Mouse (Mus musculus) ovary, postnatal 10 days (tissue): ENCODE results near the gene Brsk1.

Source experiments
- DNase-seq: peaks from one replicate; pipeline ENCODE4 v3.0.0; 2022; ENCODE audit warnings: low spot score

Gene Brsk1

DNA sequence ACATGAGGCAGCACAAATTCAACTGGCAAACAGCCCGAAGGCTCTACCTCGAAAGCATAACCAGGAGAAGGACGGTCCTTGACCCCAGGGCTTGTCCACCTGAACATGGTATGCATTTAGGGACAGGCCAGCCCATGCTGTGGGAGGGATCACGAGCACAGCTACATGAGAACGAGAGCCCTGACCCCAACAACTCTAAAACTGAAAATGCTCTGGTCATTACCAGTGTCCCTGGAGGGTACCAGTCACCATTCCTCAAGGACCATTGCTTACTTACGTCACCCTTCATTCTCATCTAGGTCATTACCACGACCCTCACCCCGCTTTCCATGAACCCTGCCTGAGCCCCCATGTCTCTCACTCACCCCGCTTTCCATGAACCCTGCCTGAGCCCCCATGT is 21.2 kb upstream of the Brsk1 start:
- DNase-seq = no peak

- no peak for DNase-seq
Measured at GRCm38 (mm10) chr7:4670655-4671255, 19.6 kb upstream of the Brsk1 start.

- DNase-seq = no peak
Measured at GRCm38 (mm10) chr7:4671956-4672355, 18.4 kb upstream of the Brsk1 start.

GRCm38 (mm10) chr7:4674114-4674731 is 16.2 kb upstream of the Brsk1 start:
- no peak for DNase-seq

- no peak for DNase-seq
Measured at GRCm38 (mm10) chr7:4675200-4675599, 15.2 kb upstream of the Brsk1 start.

DNA sequence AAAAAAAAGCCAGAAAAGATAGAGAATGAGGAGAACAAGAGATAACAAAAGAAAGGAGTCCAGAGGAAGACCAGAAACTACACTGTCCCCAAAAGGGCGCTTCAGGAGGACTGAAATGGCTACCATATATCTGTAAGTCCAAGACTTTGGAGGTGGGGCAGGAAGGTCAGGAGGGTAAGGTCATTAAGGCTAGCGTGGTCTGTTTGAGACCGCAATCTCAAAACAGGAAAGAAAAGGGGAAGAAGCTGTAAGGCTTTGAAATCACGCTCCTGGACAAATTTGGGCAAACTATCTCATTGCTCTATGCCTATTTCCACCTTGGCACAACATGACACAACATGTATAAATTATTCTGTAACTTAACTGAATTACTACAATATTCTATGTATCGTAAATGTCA is 7.1 kb upstream of the Brsk1 start:
- DNase-seq = no peak

GRCm38 (mm10) chr7:4684203-4684602 is 6.2 kb upstream of the Brsk1 start:
- no peak for DNase-seq

DNA sequence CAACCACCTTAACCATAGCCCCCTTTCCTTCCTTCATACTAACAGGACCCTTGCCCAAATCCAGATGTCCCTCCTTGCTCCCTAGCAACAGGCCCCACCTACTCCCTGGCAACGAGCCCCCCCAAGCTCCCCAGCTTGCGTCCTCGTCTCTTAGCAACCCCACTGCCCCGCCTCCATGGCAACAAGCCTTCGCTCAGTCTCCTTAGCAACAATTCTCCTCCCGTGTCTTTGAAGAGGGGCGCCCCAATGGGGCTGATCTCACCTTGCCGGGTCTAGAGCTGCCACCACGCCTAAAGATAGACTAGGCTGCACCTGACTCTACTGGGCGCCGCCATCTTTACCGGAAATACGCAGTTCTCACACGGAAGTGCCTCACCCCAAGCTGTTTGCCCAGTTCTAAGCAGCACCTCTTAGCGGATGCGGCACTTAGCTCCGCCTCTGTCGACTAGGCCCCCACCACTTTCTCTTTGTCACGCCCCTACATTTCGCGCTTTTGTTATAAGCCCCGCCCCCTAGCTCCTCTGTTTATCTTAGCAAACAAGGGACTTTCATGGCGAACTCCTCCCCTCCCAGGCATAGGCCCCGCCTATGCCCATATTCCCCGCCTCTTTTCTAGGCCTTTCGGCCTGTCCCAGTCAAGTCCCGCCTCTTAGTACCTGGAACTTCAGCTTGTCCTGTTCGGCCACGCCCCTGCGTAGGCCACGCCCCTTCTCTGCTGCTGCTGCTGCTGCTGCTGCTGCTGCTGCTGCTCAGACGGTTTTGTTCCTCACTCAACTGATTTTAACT is 5.6 kb upstream of the Brsk1 start, which contains the start of gene Hspbp1:
Hspbp1 (minus strand) TSS at position 437 of the 786 bp plus-strand sequence.
- peak; percentile 75 for DNase-seq

- DNase-seq = no peak
Measured at GRCm38 (mm10) chr7:4690951-4691653, 698 bp downstream of the Brsk1 start.

- DNase-seq = no peak
Measured at GRCm38 (mm10) chr7:4693004-4693403, 2.6 kb downstream of the Brsk1 start.

DNA sequence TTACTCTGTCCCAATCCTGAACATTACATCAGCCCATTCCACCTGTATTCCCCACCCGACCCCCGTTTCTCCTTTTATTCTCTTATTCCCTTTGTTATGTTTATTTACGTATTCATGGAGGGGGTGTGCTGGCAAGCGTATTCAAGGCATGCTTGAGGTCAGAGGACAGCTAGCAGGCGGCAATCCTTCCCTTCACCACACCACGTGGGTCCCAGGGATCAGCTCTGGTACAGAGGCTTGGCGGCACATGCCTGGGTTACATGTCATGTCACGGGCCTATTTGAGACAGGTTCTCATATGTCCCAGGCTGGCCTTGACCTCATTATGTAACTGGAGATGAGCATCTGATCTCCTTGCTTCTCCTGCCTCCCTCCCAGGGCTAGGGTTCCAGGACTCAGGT is 11.9 kb downstream of the Brsk1 start:
- DNase-seq = no peak

DNA sequence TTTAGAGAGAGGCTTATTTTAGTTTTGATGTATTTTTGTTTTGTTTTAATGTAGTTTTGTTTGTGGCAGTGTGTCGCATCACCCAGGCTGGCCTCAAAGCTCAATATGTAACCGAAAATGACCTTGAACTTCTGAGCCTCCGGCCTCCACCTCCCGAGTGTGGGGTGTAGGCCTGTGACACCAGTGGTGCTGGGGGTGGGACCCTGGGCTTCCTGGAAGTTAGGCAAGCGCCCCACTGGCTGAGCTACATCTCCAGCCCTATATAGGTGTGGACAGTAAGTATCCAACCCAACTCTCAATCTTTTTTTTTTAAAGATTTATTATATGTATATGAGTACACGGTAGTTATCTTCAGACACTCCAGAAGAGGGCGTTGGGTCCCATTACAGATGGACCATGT is 12.8 kb downstream of the Brsk1 start:
- DNase-seq = no peak

GRCm38 (mm10) chr7:4705098-4705497 is 14.7 kb downstream of the Brsk1 start:
- no peak for DNase-seq

GRCm38 (mm10) chr7:4712594-4712993 is 22.2 kb downstream of the Brsk1 start:
- DNase-seq = no peak

DNA sequence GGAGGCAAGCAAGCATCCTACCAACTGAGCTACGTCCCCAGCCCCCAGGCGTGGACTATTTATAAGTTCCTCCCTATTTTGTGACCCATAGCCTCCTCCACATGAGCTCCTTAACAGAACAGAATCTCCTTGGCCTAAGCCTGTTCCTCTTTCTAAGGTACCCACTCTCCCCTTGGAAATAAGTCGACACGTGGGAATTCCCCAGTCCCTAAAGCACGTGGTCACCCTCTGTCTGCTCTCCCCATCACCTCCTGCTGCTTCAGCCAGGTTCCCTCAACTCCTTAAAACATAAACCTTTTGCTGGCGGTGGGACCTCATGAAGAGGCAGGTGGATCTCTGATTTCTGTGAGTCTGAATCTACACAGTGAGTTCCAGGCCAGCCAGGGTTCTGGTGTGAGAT is 26.6 kb downstream of the Brsk1 start:
- no peak for DNase-seq

GRCm38 (mm10) chr7:4719276-4719675 is 28.9 kb downstream of the Brsk1 start:
- DNase-seq = no peak

DNA sequence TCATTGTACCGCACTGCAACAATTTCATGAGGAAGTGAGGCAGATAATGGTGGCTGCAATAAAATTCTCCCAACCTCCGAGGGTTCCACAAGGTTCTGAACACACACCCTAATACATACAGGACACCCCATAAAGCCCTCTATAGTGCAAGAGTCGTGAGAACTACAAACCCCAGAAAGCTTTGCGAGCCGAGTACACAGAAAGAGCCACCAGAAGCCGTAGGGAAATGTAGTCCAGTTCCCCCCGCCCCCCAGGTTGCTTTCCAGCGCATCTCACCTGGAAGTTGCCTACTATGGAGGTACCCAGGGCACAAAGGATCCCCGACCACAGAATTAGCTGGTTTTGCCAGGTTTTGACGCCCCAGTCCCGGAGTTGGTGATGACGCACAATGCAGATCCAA is 33.1 kb downstream of the Brsk1 start:
- no peak for DNase-seq

DNA sequence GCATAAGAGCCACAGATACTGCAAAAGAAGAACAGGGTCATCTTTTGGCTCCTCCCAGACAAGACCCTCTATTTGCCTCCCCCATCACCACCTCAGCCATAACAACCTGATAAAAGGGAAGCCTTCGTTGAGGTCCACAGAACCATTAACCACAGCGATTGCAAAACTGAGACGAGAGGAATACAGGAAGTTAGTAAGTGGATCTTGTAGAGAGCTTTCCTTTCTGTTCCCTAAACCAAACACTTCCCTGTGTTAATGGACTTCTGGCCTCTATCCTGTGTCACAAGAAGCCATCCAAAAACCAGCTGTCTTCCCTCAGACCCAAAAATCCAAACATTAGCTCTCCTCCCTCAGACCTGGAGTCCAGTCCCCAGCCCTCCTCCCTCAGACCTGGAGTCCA is 34.0 kb downstream of the Brsk1 start:
- DNase-seq = no peak

GRCm38 (mm10) chr7:4725169-4725568 is 34.8 kb downstream of the Brsk1 start, which contains the start of gene Tmem150b:
Tmem150b (minus strand) TSS chr7:4725249.
- no peak for DNase-seq

DNA sequence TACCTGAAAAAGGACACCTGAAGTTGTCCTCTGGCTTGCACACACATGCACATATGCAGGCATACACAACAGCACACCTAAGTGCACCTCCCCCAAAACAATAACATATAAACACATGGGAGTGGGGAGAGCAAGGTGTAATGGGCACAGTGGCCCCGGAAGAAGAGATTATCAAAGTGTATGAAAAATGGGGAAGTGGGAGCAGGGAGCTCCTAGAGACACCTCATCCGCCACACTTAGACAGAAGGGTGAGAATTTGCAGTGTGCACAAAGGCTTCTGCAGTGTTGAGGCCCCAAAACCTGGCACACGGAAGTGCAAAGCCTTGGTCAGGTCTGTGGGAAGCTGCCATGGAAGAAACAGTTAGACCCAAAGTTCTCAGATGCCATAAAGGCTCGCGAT is 40.7 kb downstream of the Brsk1 start:
- DNase-seq = no peak

GRCm38 (mm10) chr7:4732968-4733392 is 42.6 kb downstream of the Brsk1 start:
- no peak for DNase-seq

- DNase-seq = no peak
Measured at GRCm38 (mm10) chr7:4739041-4739543, 48.7 kb downstream of the Brsk1 start.
